Mouse (Mus musculus): ENCODE results near the gene Dusp23. TPM values are rescaled to one million over a fixed set of nuclear protein-coding genes. Genes with fewer than 3 reads are reported as not detected.

The Dusp23 gene
- polyA plus RNA-seq, 1 experiment from 2014 or later, result 10.9 TPM

DNA sequence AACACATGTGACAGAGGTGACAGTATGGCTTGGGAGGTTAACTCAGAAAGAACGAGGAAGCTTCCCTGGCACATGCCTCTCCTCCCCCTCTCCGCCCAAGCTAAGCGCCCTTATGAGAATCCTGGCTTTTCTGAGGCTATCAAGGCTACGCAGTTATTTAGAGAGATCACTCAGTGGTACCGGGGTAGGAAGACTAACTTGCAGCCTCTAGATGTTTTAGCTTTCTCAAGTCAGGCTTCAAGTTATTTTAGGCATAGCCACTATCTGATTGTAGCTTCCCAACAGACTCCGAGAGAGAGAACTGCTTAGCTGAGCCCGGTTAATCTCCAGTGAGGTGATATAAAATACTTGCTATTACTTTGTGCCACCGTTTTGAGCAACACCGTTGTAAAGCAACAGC is 16.6 kb upstream of the Dusp23 start:
- ATAC-seq (ENCODE audit: extremely low read depth, insufficient number of reproducible peaks, low FRiP score, low TSS enrichment), result no peak
- H3K36me3 ChIP-seq, result no peaks in the 10 kb centered on the region
- no peak overlapping the region for H3K9ac ChIP-seq
- H3K4me1 ChIP-seq, result peaks cover 44% of the 10 kb centered on the region
- no peak overlapping the region for H3K4me2 ChIP-seq
- no peaks in the 10 kb centered on the region for H3K9me3 ChIP-seq
- 35% methylated on average over 9 of the region's 9 CpGs for WGBS
- H3K27me3 ChIP-seq (replicated peaks), result no peaks in the 10 kb centered on the region
- peak overlapping the region; percentile 12 for H3K27ac ChIP-seq (replicated peaks)
- no peak overlapping the region for H3K4me3 ChIP-seq

- peak overlapping the region; percentile 25; the same call in 1 of the 2 replicates for H3K4me2 ChIP-seq
- H3K9ac ChIP-seq, result no peak overlapping the region
- 0 out of 2 replicates have a peak overlapping the region, but pooled peaks have one; percentile 21 for H3K27ac ChIP-seq (replicated peaks)
- H3K36me3 ChIP-seq, result no peaks in the 10 kb centered on the region
- peak; percentile 70; the same call in 1 of the 2 replicates for ATAC-seq (ENCODE audit: extremely low read depth, insufficient number of reproducible peaks, low FRiP score, low TSS enrichment)
- H3K4me3 ChIP-seq, result no peak overlapping the region
- H3K9me3 ChIP-seq, result no peaks in the 10 kb centered on the region
- WGBS, result 18% methylated on average over 4 of the region's 4 CpGs
- no peaks in the 10 kb centered on the region for H3K27me3 ChIP-seq (replicated peaks)
- peaks cover 37% of the 10 kb centered on the region for H3K4me1 ChIP-seq
Observed at GRCm38 (mm10) chr1:172647236-172647635, 14.5 kb upstream of the Dusp23 start.

- Histone ChIP-seq H3K9me3 (no peaks in the 10 kb centered on the region), H3K4me1 (peaks cover 29% of the 10 kb centered on the region), H3K36me3 (no peaks in the 10 kb centered on the region), H3K27me3 (replicated peaks) (no peaks in the 10 kb centered on the region), H3K4me2 (no peak overlapping the region), H3K9ac (no peak overlapping the region), H3K27ac (replicated peaks) (0 out of 2 replicates have a peak overlapping the region, but pooled peaks have one; percentile 59), H3K4me3 (no peak overlapping the region)
- ATAC-seq (ENCODE audit: extremely low read depth, insufficient number of reproducible peaks, low FRiP score, low TSS enrichment), result no peak
- 9% methylated on average over 2 of the region's 2 CpGs for WGBS
Observed at GRCm38 (mm10) chr1:172638781-172639180, 6.0 kb upstream of the Dusp23 start.

GRCm38 (mm10) chr1:172637801-172638200 is 5.0 kb upstream of the Dusp23 start:
- no peak for ATAC-seq (ENCODE audit: extremely low read depth, insufficient number of reproducible peaks, low FRiP score, low TSS enrichment)
- 58% methylated on average over 4 of the region's 4 CpGs for WGBS
- H3K4me1 ChIP-seq, result peaks cover 28% of the 10 kb centered on the region
- no peak overlapping the region for H3K4me2 ChIP-seq
- H3K36me3 ChIP-seq, result no peaks in the 10 kb centered on the region
- H3K9ac ChIP-seq, result no peak overlapping the region
- H3K4me3 ChIP-seq, result no peak overlapping the region
- H3K27ac ChIP-seq (replicated peaks), result no peak overlapping the region; the same call in 1 of the 2 replicates
- no peaks in the 10 kb centered on the region for H3K27me3 ChIP-seq (replicated peaks)
- H3K9me3 ChIP-seq, result no peaks in the 10 kb centered on the region

GRCm38 (mm10) chr1:172636266-172636665 is 3.5 kb upstream of the Dusp23 start:
- ATAC-seq (ENCODE audit: extremely low read depth, insufficient number of reproducible peaks, low FRiP score, low TSS enrichment), result no peak
- Histone ChIP-seq H3K4me2 (no peak overlapping the region), H3K27ac (replicated peaks) (no peak overlapping the region), H3K4me3 (no peak overlapping the region), H3K36me3 (no peaks in the 10 kb centered on the region), H3K9me3 (no peaks in the 10 kb centered on the region), H3K9ac (no peak overlapping the region), H3K4me1 (peaks cover 35% of the 10 kb centered on the region), H3K27me3 (replicated peaks) (no peaks in the 10 kb centered on the region)
- 84% methylated on average over 5 of the region's 5 CpGs for WGBS

- H3K4me2 ChIP-seq, result peak overlapping the region; percentile 27; the same call in 1 of the 2 replicates
- no peak for ATAC-seq (ENCODE audit: extremely low read depth, insufficient number of reproducible peaks, low FRiP score, low TSS enrichment)
- WGBS, result 37% methylated on average over 4 of the region's 4 CpGs
- H3K4me3 ChIP-seq, result no peak overlapping the region
- no peaks in the 10 kb centered on the region for H3K27me3 ChIP-seq (replicated peaks)
- H3K36me3 ChIP-seq, result no peaks in the 10 kb centered on the region
- no peaks in the 10 kb centered on the region for H3K9me3 ChIP-seq
- H3K4me1 ChIP-seq, result peaks cover 35% of the 10 kb centered on the region
- H3K9ac ChIP-seq, result no peak overlapping the region
- H3K27ac ChIP-seq (replicated peaks), result 0 out of 2 replicates have a peak overlapping the region, but pooled peaks have one; percentile 6
Observed at GRCm38 (mm10) chr1:172635258-172635657, 2.5 kb upstream of the Dusp23 start.

- H3K36me3 ChIP-seq, result no peaks in the 10 kb centered on the region
- 80% methylated on average over 2 of the region's 2 CpGs for WGBS
- no peak overlapping the region for H3K27ac ChIP-seq (replicated peaks)
- H3K9me3 ChIP-seq, result no peaks in the 10 kb centered on the region
- H3K27me3 ChIP-seq (replicated peaks), result no peaks in the 10 kb centered on the region
- H3K9ac ChIP-seq, result no peak overlapping the region
- H3K4me2 ChIP-seq, result no peak overlapping the region
- H3K4me3 ChIP-seq, result no peak overlapping the region
- no peak for ATAC-seq (ENCODE audit: extremely low read depth, insufficient number of reproducible peaks, low FRiP score, low TSS enrichment)
- H3K4me1 ChIP-seq, result peaks cover 33% of the 10 kb centered on the region
Observed at GRCm38 (mm10) chr1:172634136-172634535, 1.4 kb upstream of the Dusp23 start.

GRCm38 (mm10) chr1:172631721-172632120 is 1.0 kb downstream of the Dusp23 start:
- H3K4me3 ChIP-seq, result no peak overlapping the region
- ATAC-seq (ENCODE audit: extremely low read depth, insufficient number of reproducible peaks, low FRiP score, low TSS enrichment), result no peak
- no peaks in the 10 kb centered on the region for H3K36me3 ChIP-seq
- 87% methylated on average over 5 of the region's 5 CpGs for WGBS
- peak overlapping the region; percentile 80 for H3K4me2 ChIP-seq
- H3K27me3 ChIP-seq (replicated peaks), result no peaks in the 10 kb centered on the region
- H3K9ac ChIP-seq, result no peak overlapping the region
- 0 out of 2 replicates have a peak, but pooled peaks cover 1% of the 10 kb centered on the region for H3K9me3 ChIP-seq
- no peak overlapping the region for H3K27ac ChIP-seq (replicated peaks)
- peaks cover 24% of the 10 kb centered on the region for H3K4me1 ChIP-seq

DNA sequence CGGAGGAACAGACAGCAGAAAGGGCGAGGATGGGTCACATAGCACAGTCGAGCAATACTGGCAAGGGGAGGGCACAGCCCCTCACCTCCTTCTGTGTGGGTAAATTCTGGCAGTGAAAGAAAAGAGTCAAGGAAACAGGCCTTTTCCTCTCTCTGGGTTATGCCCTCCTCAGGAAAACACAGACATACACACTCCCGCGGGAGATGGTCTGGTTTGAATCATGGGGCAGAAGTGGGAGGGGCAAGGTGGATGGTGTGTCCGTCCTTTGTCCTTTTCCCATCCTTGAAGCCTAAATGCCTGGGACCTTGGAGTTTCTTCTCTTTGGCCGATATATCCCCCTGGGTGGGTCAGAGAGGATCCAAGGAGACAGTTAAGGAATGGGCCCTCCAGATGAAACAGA is 2.9 kb downstream of the Dusp23 start:
- no peak overlapping the region for H3K9ac ChIP-seq
- H3K9me3 ChIP-seq, result peaks cover 5% of the 10 kb centered on the region; the same call in 1 of the 2 replicates
- 56% methylated on average over 7 of the region's 7 CpGs for WGBS
- H3K36me3 ChIP-seq, result no peaks in the 10 kb centered on the region
- H3K4me2 ChIP-seq, result no peak overlapping the region
- no peaks in the 10 kb centered on the region for H3K27me3 ChIP-seq (replicated peaks)
- peaks cover 19% of the 10 kb centered on the region for H3K4me1 ChIP-seq
- no peak overlapping the region for H3K4me3 ChIP-seq
- ATAC-seq (ENCODE audit: extremely low read depth, insufficient number of reproducible peaks, low FRiP score, low TSS enrichment), result no peak
- H3K27ac ChIP-seq (replicated peaks), result no peak overlapping the region

DNA sequence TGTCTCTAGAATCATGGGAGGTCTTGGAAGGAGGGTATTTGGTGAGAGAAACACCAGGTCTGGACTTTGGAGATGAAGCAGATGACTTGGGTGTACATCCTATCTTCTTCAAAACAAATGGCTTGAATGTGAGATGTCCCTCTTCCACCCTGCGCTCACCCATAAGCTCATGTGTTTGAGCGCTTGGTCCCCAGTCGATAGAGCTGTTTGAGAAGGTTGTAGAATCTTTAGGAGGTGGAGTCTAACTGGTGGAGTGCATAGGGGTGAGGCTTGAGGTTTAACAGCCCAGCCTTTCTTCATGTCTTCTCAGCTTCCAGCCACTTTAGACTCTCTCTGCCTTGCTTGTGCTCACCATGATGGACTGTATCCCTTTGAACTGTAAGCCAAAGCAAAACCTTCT is 6.5 kb downstream of the Dusp23 start:
- H3K9ac ChIP-seq, result no peak overlapping the region
- no peaks in the 10 kb centered on the region for H3K36me3 ChIP-seq
- 0 out of 2 replicates have a peak, but pooled peaks cover 3% of the 10 kb centered on the region for H3K4me1 ChIP-seq
- no peaks in the 10 kb centered on the region for H3K27me3 ChIP-seq (replicated peaks)
- no peak overlapping the region for H3K4me3 ChIP-seq
- H3K27ac ChIP-seq (replicated peaks), result no peak overlapping the region
- peaks cover 5% of the 10 kb centered on the region; the same call in 1 of the 2 replicates for H3K9me3 ChIP-seq
- ATAC-seq (ENCODE audit: extremely low read depth, insufficient number of reproducible peaks, low FRiP score, low TSS enrichment), result no peak
- H3K4me2 ChIP-seq, result no peak overlapping the region
- 76% methylated on average over 3 of the region's 3 CpGs for WGBS

GRCm38 (mm10) chr1:172624081-172624480 is 8.7 kb downstream of the Dusp23 start:
- no peaks in the 10 kb centered on the region for H3K4me1 ChIP-seq
- 75% methylated on average over 3 of the region's 3 CpGs for WGBS
- no peaks in the 10 kb centered on the region; the same call in 1 of the 2 replicates for H3K27me3 ChIP-seq (replicated peaks)
- H3K27ac ChIP-seq (replicated peaks), result no peak overlapping the region
- H3K9me3 ChIP-seq, result peaks cover 5% of the 10 kb centered on the region; the same call in 1 of the 2 replicates
- H3K4me3 ChIP-seq, result no peak overlapping the region
- H3K36me3 ChIP-seq, result no peaks in the 10 kb centered on the region
- no peak overlapping the region for H3K9ac ChIP-seq
- no peak for ATAC-seq (ENCODE audit: extremely low read depth, insufficient number of reproducible peaks, low FRiP score, low TSS enrichment)
- no peak overlapping the region for H3K4me2 ChIP-seq

DNA sequence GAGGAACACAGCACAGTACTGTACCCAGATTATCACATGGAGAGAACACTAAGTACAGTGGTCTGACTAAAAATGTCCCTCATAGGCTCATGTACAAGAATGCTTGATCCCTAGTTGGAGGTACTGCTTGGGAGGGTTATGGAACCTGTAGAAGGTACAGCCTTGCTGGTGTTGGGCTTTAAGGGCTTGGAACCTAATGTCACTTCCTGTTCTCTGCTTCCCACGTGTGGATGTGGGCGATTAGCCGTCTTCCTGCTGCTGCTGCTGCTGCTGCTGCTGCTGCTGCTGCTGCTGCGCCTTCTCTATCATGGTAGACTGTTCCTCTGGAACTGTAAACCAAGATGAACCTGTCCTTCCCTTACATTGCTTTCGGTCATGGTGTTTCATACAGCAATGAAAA is 9.2 kb downstream of the Dusp23 start:
- 54% methylated on average over 5 of the region's 5 CpGs for WGBS
- H3K4me3 ChIP-seq, result no peak overlapping the region
- no peaks in the 10 kb centered on the region; the same call in 1 of the 2 replicates for H3K27me3 ChIP-seq (replicated peaks)
- H3K27ac ChIP-seq (replicated peaks), result no peak overlapping the region
- H3K9me3 ChIP-seq, result peaks cover 5% of the 10 kb centered on the region; the same call in 1 of the 2 replicates
- H3K4me2 ChIP-seq, result no peak overlapping the region
- H3K4me1 ChIP-seq, result no peaks in the 10 kb centered on the region
- H3K36me3 ChIP-seq, result no peaks in the 10 kb centered on the region
- ATAC-seq (ENCODE audit: extremely low read depth, insufficient number of reproducible peaks, low FRiP score, low TSS enrichment), result no peak
- H3K9ac ChIP-seq, result no peak overlapping the region

Data from heart, embryonic 13.5 days (tissue).